Mouse (Mus musculus): ENCODE results near the gene Abhd15.

Abhd15 gene

GRCm38 (mm10) chr11:77514832-77515636, at the start of gene Abhd15:
Gene Abhd15, plus strand, starts transcription at chr11:77515121.
- peak; percentile 63 for DNase-seq

GRCm38 (mm10) chr11:77466544-77466943, 48.4 kb upstream of the Abhd15 start:
- no peak for DNase-seq

DNA sequence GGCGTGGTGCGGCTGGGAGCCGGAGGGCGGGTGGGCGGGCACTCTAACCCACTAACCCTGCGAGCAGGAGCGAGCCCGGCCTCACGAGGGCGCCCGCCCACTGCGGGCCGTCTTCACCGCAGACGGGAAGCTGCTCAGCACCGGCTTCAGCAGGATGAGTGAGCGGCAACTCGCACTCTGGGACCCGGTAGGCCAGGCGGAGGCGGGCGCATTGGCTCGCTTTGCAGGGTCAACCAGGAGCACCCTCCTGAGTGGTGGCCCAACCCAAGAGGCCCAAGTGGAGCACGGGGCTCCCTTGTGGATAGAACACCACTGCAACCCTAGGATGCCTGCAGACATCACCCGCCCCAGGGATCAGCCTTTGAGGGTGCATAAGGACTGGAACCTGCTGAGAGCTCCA, 47.8 kb upstream of the Abhd15 start:
- DNase-seq: peak; percentile 75

DNA sequence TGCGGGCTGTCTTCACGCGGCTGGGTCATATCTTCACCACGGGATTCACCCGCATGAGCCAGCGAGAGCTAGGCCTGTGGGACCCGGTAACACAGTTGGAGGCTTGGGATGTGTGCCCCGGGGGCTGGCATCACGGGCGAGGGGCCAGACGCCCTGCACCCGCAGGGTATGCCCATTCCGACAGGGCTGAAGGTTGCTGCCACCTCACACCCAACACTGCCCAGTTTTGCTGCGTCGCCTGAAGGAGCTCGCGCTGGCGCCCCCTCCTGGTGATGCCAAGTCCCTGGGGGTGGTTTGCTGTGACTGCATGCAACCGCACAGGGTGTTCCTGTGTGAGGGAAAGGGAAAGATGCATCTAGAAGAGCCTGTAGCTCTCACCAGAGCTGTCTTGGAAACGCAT, 47.1 kb upstream of the Abhd15 start:
- DNase-seq: peak; percentile 77

- DNase-seq: no peak
Observed at GRCm38 (mm10) chr11:77468397-77468796, 46.5 kb upstream of the Abhd15 start.

DNA sequence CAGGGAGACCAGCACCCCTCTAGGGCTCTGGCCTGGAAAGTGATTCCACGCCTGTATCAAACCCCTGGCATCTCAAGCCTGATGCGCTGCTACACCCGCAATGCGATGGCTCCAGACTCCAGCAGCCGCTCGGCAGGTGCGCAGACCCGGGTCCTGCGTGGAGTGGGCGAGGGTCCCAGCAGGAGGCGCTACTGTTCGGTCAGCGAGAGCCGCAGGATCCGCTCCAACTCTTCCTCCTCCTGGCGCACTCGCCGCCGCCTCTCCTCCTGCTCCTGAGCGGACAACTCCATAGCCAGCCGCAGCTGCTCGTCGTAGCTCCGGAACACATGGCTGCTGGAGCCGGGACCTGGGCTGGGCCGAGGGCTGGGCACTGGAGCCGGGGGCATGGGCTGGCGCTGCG, 43.5 kb upstream of the Abhd15 start:
- DNase-seq: no peak

GRCm38 (mm10) chr11:77472775-77473174, 42.1 kb upstream of the Abhd15 start:
- DNase-seq: no peak

GRCm38 (mm10) chr11:77476216-77476615, 38.7 kb upstream of the Abhd15 start:
- DNase-seq: no peak

GRCm38 (mm10) chr11:77476895-77477294, 38.0 kb upstream of the Abhd15 start:
- DNase-seq: no peak

DNA sequence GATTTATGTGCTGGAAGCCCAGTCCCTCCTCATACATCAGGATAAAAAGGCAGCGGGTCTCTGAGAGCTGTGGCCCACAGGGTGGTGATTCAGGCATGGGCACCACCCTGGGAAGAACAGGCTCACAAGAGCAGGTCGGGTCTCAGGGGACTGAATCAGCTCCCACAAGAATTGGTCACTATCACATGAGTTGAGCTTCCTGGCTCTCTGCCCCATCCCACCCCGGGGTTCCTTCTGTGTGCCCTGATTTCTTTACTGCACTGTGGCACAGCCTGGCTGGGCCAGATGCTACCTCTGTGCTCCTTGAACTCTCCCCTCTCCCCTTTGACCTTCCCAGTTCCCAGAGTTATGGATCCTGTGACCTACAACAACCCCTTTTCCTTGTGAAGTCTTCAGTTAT, 31.9 kb upstream of the Abhd15 start:
- no peak for DNase-seq

DNA sequence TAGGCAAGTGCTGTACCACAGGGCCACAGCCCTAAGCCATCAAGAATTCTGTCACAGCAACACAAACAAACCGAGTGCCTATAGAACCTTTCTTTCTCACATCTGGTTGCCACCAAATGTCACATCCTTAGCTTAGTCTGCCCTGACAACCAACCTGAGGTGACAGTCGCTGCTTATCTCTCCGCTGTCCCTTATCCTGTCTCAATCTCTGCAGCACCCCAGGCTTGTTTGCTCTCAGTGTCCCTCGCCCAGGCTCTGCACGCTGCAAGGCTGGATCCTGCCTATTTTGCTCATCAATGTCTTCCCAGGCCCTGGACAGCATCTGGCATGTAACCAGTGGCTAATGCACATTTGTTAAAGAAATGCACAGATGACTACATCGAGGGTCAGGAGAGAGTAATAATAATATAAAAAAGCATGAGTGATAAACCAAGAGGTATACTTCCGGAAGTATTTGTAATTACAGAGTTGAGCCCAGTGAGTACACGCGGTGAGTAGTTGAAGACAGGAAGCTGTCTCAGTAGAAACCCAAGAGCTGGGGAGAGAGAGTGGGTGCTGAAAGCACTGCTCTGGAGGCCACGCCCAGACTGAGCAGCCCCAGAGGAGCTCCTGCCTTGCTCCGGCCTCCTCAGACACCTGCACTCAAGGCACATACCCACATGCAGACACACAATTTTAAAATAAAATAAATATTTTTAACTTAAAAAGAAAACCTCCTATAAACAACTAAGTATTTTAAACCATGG, 31.2 kb upstream of the Abhd15 start:
- DNase-seq: no peak

GRCm38 (mm10) chr11:77485229-77485628, 29.7 kb upstream of the Abhd15 start:
- no peak for DNase-seq

DNA sequence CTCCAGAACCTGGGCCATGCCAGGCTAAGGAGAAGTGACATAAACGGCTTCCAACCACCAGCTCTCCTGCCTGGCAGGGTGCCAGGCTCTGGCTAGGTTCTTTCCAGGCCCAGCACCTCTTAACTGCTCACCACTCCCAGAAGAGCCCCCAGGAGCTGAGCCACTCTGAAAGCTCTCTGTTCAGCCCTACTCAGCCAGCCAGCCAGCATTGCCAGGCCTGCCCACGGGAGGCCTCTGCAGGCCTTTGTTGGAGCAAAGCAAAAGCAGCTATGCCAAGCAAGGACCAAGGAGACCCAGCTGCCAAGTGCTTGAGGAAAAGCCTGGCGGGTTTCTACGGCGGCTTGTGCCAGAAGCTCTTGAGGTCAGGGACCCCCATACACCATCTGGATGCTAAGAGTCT, 28.1 kb upstream of the Abhd15 start:
- DNase-seq: no peak

DNA sequence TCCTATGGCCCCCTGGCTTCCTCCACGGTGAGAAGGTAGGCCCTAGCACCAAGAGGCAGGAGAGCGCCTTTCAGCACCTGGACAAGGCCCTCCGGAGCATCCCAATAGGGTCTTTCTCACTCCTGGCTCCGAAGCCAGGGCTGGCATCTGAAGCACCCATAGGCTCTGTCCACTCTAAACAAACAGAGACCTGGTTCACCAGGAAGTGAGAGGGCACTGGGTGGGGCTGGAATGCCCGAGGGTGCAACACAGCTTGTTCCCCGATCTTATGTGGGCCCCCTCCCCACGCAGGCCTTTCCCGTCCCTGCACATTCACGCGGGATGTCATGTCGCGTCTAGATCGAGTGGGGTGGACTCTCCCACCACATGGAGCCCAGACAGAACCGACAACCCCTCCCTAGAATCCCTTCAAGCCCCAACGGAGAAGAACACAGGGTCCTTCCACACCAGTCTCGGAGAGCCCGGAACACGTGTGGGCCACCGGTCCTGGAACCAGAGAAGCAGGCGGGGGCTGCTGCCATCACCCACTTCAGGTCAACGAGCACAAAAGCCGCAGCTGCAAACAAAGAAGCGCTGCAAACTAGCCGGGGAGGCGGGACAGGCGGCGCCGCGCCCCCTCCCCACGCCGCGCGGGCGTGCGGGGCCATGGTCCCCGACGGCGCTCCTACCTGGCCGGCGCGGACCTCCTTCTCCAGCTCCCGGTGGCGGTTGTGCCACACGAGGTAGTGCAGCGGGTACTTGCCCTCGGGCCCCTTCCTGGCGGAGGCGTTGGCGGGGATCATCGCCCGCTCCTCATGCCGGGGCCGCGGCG, 25.9 kb upstream of the Abhd15 start:
- DNase-seq: peak; percentile 56

DNA sequence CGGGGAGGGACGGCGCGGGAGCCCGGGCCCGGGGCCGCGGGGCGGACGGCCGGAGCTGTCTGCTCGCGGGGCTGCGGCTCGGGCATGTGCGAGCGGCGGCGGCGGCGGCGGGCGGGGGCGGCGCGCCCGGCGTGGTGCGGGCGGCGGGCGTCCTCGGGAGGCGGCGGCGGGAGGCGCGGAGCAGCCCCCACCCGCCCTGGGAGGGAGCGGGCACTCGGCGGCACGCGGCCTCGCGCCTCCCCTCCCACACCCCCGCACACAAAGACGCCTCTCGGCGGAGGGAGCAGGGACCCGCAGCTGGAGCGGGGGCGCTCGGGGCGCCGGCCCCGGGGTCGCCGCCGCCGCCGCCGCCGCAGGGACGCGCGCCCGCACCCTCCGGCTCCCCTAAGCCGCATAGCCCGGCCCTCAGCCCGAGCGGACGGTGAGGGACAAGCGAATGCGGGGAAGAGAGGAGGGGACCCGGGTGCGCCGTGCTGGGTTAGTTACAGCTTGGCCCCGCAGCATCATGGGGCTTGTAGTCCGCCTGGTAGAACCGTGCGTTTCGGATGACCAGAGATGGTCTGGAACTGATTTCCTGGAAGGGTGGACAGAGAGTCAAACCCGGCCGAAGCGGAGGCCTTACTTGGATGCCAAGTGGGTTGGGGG, 25.2 kb upstream of the Abhd15 start, which contains the start of gene Ankrd13b:
Gene Ankrd13b (minus strand): TSS at position 88 of the 645 bp plus-strand sequence.
- DNase-seq: peak; percentile 82

DNA sequence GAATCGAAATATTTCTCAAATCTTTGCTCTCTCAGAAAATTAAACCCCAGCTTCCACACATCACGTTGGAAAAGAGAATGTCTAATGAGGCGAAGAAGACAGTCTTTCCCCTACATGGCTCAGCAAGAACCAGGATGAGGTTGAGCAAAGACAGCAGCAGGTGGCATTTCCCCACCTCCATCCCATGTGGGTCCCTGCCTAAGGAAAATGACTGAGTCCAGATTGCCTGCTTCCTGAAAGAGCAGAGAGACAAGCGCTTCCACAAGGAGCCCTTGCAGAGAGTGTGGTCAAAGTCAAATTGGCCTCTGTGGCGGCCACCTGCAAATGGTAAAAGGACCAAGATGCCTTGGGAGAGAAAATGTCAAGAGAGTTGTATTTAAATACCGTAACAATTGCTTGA, 24.5 kb upstream of the Abhd15 start:
- DNase-seq: no peak

DNA sequence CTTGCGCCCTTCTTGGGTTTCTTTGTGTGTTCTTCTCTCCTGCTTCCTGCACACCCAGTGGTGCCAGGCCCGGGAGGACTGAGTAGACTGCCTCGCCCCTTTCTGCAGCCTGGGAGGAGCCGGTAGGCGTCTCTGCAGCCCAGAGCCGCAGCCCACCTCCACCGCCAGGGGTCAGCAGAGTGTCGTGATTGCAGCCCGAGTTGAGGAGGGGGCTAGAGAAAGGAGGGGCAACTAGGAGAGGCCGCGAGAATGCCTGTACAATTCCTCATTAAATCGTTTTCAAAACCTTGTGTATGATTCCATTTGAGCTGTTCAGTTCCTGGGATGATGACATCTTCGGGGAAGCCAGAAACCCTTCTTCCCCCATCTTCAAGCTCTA, 23.8 kb upstream of the Abhd15 start:
- peak; percentile 86 for DNase-seq

- DNase-seq: peak; percentile 60
Observed at GRCm38 (mm10) chr11:77491502-77492291, 23.2 kb upstream of the Abhd15 start.

DNA sequence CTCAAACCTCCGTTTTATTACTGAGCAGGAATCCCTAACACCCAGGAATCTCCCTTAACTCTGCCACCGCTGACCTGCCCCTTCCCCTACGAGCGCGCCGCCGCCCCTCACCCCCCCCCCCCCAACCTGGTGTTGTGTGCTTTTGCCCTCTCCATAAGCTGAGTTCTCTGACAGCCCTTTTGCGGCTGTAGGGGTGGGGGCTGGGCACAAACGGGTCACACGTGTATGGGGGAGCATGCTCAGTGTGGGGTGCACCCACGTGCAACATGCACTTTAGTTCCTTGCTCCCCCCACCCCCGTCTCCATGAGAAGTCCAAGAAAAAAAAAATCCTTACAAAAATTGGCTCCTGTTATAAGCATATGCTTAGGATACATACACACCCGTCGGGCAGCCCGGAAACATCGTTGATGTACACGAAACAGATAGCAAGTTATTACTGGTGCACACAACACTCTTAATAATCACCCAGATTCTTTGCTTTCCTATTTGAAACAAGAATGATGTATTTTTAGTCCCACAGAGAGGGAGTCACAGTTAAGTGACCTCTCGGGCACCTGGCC, 22.5 kb upstream of the Abhd15 start:
- peak; percentile 49 for DNase-seq

DNA sequence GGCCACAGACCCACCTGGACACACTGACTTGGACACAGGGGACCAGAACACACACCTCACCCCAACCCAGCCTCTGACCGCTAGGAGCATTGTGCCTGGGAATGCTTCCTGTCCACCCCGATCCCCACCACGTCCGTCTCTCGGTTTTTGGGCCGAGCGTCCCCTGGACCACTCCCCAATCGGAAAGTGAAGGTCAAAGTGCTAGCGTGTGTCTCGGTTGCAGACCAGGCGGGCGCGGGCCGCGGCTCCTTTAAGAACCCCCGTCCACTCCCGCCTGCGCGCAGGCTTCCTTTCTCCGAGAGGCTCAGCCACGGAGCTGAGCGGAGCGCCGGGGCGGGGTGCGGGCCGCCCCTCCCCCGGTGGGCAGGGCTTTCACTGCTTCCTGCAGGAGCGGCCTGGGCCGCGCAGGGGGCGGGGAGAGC, 22.0 kb upstream of the Abhd15 start:
- peak; percentile 93 for DNase-seq

- peak; percentile 79 for DNase-seq
Observed at GRCm38 (mm10) chr11:77493512-77494343, 21.2 kb upstream of the Abhd15 start, which contains the start of gene Git1. Gene Git1, plus strand, starts transcription at chr11:77493562.

Data from right cerebral cortex, postnatal 25 days (tissue).